Mouse (Mus musculus) layer of hippocampus, postnatal 14 days (tissue): ENCODE measurements at regions not wholly inside any gene's neighbourhood (a gene's known extent, or its start where the extent isn't known, plus 50 kb on each side); places are given as distances from the start of the nearest gene placed in this dataset.

Experiments
- DNase-seq, 2 experiments: peaks; one replicate each; pipeline ENCODE4 v3.0.0; 2021 to 2022; ENCODE audit warnings: low spot score in 2 of 2, mixed read lengths in 1 of 2

DNA sequence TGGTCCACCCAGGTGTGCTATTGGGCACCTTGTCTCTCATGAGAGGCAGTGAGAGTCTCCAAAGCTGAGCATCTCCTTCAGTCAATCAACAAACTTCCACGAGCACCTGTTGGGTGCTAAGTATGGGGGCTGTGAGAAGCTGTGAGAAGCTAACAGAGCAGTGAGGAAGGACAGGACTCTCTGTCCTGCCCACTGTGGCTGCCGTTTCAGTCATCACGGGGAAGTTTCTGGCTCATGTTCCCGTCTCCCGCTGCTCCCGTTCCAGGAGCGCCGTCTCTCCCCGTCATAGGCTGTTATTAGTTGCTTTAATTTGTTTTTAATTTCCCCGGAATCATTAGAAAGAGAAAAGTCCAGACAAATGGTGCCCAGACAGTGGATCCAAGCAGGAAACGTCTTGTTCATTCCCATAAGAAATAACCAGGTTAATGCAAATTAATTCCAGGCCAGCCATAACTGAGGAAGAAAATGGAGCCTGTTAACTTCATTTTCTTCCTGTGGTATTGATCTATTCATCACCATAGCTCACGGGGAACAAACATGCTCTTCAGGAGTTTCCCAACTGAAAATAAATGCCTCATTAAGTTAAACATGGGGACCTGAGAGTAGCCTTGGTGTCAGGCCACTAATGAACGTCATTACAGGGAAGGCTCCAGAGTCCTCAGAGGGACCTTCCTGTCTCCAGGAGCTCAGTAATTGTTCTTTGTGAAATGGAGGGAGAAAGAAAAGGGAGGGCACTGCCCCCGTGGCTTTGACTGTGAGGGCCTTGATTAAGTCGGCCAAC lies 70.3 kb downstream of the Matn1 start:
- DNase-seq = peak in 1 of 2 experiments; percentile 39

DNA sequence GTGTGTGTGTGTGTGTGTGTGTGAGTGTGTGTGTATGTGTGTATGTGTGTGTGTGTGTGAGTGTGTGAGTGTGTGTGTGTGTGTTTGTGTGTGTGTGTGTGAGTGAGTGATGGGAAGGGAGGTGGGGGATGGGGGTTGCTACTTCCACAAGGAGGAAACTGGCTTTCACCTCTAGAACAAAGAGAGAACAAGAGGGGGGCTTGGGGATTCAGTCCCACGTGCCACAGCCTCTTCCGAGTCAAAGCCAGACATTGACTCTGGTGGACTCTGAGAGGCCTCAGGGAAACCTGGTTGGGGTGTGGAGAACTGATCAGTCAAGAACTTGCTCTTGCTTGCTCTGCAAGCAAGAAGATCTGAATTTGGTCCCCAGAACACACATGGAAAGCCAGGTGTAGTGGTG lies 71.0 kb downstream of the Matn1 start:
- no peak for DNase-seq

DNA sequence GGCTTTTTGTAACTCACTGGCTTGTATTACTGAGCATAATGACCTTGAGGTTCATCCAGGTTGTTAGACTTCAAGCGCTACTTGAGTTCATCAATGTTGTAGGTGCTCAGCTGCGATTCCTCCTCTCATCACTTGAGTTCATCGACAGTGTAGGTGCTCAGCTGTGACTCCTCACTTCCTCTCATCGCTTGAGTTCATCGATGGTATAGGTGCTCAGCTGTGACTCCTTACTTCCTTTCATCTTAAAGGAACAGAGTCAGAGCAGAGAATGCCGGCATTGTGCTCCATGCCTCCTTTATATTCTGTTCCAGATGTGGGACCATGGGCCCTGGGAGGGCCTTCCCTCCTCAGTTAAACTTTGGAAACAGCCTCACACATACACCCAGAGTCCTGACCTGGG lies 79.4 kb downstream of the Matn1 start:
- no peak for DNase-seq

DNA sequence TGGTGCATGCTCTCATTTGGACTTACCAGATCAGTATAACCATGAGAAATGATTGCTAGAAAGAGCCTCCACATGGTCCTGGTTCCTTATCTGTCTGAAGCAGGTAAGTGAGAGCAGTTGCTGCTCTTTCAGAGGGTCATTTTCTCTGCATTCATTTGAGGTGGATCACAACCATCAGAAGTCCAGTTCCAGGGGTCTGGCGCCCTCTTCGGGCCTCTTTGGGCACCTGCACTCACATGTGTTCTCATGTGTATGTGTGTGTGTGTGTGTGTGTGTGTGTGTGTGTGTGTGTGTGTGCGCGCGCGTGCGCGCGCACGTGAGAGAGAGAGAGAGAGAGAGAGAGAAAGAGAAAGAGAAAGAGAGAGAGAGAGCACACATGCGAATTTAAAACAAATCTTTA lies 92.1 kb downstream of the Matn1 start:
- DNase-seq = no peak

DNA sequence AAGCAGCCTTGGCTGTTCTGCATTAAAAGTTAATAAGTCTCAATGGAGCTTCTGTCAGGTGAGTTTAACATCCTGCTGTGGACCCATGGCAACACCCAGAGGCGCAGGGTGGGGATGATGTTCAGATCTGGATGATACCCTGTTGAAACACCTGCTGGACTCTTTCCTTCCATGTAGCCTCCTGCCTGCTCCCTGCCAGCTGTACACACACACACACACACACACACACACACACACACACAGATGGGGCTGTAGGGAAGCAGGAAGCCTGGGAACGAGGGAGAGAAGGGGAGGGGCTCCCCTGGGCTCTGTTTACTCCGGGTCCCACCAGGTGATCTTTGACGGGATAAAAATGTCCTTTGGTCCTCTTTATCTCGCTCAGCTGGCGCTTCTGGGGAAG lies 93.0 kb downstream of the Matn1 start:
- no peak for DNase-seq

DNA sequence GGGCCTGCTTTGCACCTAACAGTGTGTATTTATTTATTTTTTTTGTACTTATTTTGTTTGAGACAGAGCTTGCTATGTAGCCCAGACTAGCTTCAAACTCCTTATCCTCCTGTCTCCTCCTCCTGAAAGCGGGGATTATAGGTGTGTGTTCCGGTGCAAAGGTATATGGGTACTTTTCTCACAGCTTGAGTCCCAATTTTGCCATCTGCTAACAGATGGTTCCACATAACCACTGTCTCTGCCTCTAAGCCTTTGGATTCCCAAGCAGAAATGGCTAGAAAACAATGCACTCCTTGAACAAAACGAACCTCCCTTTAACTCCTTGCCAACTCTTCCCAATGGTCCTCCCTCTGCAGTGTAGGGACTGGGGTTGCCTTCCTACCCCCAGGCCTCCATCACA lies 95.5 kb downstream of the Matn1 start:
- no peak for DNase-seq

DNA sequence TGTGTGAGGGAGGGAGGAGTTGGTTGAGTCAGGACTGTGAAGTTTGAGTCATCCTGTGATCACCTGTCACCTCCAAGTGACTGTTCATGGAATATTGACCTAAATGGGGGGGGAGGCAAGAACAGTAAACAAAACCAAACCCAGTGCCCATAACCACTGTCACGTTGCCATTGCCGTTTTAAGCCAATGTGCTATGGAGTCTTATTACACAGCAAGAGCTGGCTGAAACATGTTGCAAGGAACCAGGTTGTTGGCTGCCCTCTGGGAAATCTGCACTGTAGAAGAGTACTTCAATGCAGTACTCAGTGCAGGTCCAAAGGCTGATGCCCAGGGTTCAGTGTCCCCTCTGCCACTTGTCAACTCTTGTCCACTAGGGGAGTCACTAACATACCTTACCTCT lies 97.0 kb downstream of the Matn1 start:
- no peak for DNase-seq

DNA sequence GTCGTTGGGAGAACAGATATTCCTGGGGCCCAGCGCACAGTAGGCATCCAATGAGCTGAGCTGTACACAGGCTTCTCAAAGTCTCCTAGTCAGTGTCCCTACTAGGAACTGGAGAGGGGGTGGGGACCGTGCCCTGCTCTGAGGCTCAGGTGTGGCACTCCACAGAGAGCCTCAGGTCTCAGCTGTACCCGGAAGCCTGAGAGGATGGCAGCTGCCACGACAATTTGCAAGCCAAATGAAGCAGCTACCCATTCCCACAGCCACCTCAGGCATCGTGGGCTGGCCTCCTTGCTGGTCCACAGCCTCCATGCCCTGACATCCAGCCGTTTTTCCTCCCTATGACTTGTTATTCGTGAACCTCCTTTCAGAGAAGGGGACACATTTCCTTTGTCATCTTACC lies 101.9 kb downstream of the Matn1 start:
- DNase-seq = no peak

DNA sequence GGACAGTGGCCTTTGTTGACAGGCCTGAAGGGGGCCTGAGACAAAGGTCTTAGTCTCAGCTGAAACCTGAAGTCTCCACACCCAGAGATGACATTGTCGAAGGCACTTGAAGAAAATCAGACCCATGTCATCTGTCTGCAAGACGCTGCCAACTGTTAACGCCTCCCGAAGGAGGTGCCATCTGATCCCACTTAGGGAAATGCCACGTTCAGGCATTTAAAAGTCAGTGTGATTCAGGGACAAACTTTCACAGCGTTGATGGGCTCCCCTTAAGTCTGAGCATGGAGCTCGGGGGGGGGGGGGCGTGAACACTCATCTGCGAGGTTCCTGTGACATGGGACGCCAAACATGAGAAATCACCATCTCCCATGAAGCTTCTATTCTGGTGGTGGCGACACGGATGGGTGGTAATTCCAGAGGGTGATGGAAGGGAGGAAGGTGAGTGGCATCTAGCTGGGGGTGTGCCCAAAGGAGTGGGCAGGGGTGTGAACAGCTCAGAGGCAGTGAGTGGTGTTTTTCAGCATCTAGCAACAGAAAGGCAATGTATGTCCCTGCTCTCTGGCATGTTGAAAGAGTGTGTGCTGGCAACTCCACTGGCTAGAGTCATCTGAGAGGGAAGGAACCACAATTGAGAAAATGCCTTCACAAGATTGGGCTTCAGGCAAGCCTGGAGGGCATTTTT lies 102.9 kb downstream of the Matn1 start:
- no peak for DNase-seq

DNA sequence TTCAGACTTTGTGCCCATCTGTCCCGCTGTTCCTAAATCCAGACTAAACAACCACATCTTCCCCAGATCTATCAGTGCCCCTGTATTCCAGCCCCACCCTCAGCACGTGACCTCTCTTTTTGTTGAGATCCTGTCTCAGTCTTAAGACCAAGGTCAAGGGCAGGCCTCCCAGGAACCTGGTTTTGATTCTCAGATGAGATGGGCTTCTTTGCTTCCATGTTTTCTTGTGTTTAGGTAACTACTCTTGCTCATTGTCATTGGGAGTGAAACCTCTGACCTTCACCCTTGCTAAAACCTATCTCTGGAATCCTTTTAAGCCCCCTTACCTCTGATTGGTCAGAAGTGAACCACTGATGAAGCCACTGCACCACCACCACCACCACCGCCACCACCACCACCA lies 112.1 kb downstream of the Matn1 start:
- no peak for DNase-seq

DNA sequence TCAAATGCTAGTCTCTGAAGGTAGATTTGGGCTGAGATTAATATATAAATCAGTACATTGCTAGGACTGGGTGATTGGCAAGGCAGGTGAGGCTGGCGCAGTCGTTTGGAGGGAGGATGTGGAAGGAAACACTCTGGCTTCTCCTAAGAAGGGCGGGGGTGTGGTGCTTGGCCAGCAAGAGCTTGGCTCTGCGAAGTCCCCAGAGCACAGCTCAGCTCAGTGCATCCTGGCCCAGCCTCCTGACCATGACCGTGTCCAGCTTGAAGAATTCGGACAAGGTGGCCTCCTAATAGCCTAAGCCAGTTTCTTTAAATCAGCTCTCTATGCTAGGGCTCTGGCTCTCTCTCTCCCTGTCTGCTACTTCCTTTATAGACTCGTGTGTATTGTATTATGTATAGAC lies 115.4 kb downstream of the Matn1 start:
- no peak for DNase-seq

DNA sequence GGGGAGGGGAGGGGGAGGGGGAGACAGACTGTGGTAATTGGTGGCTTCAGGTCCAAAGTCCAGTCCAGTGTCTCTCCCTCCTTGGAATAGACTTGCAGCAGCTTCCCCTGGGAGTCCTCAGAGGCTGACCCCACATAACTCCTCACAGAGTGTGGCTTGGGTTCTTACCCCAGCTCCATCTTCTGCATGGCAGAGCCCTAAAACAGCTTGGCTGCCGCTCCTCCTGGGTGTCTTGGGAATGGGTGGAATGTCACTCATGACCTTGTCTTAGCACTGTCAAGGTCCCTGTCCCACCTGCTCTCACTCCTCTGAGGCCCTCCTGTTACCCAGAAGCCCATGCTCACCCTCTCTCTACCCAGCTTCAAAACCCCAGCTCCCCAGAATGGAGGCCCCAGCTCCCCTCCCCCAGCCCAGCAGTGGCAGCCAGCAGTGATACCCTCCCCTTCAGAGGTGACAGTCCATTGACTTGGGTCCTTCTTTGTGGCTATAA lies 116.1 kb downstream of the Matn1 start:
- DNase-seq = no peak

DNA sequence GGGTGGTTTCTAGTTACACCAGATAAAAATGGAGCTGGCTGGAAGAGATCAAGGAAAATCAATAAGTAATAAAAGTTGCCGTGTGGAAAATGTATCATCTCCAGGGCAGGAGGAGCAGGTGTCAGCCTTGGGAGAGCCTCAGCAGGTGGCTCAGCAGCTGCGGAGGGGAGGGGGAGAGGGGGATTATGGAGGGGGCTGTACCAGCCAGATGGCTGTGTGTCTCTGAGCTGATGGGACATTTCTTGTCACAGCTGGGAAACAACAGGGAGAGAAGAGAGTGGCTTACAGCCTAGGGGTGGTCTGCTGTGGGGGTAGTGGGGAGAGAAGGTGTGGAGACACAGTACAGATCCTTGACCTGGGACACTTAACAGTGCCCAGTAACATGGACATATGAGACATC lies 116.5 kb downstream of the Matn1 start:
- DNase-seq = no peak

DNA sequence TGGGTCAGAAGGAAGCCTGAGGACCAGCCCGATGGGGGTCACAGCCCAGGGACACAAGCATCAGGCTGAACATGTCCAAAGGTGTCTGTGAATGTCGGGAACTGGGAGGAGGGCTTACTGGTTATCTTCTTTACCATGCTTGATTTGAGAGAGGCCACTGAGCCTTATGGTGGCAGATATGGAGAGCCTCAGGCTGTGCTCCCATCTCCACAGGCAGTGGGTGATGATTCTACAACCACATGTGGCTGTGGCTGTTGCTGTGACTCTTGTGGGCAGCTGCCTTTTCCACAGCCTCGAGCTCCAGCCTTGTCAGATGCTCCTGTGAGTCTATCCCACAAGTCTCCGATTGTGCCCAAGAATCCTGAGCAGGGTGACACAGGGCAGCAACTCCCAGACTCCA lies 118.4 kb downstream of the Matn1 start:
- no peak for DNase-seq

DNA sequence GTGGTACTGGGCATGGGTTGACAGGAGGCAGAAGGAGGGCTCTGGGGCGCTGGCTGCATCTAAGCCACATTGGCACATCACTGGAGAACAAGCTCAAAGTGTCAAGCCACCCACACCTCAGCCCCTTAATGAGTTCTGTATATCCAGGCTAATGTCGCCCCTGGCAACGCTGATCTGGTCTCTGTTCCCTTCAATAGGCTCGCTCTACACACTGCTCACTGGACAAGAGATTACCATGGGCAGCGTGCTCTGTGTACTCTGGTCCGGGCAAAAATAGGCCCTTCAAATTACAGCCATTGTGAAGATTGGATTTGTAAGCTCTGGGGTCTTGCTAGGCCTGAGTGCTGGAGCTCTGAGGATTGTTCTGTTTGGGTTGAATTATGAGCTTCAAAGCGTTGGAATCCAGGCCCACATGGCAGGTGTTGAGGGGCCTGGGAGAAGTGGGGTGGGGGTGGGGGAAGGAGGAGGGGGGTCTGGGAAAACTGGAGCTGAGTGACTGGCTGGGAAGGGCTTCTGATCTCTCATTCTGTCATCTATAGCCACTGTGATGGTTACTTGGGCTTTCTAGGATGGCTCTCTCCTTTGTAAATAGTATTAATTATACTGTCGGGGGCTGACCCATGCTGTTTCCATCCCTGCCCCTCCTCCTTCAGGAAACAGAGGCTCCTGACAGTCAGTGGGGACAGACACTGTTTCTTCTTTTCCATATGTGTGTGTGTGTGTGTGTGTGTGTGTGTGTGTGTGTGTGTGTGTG lies 122.2 kb downstream of the Matn1 start:
- no peak for DNase-seq

DNA sequence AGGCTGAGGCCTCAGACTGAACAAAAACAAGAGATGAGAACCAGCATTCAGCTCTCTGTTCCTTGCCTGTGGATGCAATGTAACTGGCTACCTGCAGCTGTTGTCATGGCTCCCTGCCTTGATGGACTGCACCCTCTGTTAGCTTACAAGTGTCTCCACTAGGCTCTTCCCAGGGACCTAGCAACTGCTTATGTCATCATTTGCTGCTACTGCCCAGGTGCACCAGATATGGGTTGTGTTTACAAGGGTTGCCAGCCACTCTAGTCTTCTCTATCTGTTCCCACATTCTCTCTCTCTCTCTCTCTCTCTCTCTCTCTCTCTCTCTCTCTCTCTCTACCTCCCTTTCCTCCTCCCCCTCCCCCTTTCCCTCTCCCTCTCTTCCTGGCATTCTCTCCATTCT lies 126.4 kb downstream of the Matn1 start:
- no peak for DNase-seq

DNA sequence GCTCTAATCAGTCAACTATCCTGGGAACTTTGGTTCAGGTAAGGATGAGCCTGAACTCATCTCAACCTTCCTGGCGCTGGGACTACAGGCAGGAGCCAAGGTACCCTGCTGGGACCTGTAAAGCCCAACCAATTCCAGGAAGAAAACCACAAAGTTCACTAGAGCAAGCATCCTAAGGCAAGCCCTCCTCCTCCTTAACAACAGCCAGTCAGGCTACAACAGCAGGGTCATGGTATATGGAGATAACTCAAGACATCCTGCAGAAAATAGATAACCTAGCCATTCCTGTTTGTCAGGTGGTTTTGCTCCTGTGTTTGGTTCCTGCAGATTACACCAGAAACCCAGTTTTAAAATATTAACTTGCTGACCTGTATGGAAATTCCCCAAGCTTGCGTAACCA lies 128.4 kb downstream of the Matn1 start:
- DNase-seq = no peak

DNA sequence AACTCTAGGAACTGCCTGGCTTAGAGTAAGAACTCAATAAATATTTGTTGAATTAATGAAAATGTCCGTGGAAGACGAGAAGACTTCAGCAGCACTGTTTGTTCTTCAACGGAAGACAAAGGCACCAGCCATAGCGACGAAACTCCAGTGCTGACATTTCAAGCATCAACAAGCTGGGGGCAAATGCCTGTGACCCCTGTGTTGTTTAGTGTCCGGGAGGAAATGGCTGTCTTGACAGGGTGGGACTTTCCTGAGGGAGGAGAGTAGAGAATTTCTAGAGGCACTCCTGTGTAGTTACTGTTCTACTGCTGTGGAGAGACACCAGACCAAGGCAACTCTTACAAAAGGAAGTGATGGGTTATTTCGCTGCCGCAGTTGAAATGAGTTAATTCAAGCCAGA lies 129.2 kb downstream of the Matn1 start:
- no peak for DNase-seq

DNA sequence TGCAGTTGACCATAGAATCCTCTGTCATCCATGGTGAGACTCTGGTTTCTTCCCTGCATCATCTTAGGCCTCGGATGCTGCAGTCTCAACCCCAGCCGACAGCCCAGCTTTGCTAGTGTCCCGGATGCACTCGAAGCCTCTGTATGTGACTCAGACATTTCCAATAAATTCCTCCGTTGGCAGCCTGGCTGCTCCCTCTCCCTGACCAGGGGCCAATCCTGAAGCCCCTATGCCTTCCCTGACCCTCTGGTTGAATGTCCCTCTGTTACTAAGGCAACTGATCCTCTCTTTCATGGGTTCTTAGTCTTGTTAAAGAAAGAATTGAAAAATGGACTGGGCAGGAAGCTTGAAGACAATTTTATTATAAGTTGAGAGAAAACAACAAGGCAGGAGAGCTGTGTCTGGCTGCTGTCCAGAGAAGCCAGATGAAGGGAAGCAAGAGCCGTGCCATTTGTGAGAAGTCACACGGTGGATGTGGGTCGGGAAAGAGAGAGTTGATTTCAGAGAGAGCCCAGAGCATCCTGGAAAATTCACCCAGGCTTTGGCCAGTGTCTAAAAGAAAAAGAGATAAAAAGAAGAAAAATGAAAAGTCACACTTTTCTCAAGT lies 131.2 kb downstream of the Matn1 start:
- no peak for DNase-seq

DNA sequence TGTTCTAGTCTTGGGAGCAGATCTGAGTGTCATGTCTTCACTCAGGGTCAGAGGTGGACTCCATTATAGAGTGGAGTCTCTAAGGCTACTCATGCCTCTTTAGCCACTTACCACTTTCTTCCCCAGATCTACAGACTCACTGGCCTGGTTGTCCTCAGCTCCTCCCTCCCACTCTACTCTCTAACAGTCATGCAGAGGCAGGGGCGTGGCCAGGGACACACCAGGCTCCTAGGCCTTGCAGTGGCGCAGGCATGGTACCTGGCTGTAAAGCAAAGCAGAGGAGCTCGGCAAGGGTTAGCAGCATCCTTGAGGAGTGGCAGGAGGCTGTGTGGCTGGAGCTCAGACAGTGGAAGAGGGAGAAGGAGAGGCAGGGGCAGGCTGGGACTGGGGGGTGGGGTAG lies 132.4 kb downstream of the Matn1 start:
- DNase-seq = no peak

DNA sequence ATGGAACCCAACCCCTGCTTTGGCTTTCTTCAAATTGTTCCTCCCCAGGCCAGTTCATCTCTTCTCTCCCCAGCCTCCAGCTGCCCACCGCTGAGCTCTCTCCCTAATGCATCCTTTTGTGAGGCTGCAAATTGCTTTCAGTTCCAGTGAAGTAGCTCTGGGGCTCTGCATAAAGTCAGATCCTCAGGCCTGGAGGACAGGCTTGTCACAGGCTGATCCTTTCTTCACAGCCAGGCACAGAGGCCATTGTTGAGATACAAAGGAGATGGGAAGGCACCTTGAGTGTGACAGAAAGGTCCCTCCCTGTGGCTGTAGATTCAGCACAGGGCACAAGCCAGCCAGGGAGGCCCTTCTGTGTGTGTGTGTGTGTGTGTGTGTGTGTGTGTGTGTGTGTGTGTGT lies 135.9 kb downstream of the Matn1 start:
- no peak for DNase-seq

DNA sequence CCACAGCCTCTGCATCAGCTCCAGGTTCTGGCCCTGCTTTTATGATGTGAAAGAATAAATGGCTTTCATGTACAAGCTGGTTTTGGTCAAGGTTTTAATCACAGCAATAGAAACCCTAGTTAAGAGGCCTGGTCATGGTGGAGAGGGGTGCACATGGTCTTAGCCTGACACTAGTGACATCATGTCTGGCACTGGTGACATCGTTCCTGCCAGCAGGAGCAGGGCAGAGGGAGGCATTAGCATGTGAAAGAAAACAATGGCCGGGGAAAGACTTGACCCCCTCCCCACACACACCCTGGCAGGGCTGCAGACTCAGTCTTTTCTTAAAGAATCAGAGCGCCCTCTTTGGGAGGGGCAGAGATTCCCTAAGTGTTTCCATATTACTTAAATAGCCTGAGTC lies 139.2 kb downstream of the Matn1 start:
- peak in 1 of 2 experiments; percentile 8 for DNase-seq
